Mouse (Mus musculus) midbrain, embryonic 15.5 days (tissue): ENCODE results near the gene Acbd6. TPM values are rescaled to one million over a fixed set of nuclear protein-coding genes. Genes with fewer than 3 reads are reported as not detected.

Source experiments
- ATAC-seq: fragments of 200-750 bp; cut with Nextera tagmentation; replicated peaks from 2 replicates; pipeline ENCODE4 v1.8.0; 2017; ENCODE audit warnings: moderate TSS enrichment
- H3K27ac ChIP-seq: fragments of 300-500 bp; sonication (generic); 2 replicates; pipeline ENCODE4 v1.5.1; 2015; ENCODE audit warnings: mild to moderate bottlenecking, inconsistent platforms
- H3K27me3 ChIP-seq: fragments of 300-500 bp; sonication (generic); replicated peaks from 2 replicates; pipeline ENCODE4 v1.6.1; 2015; ENCODE audit warnings: inconsistent platforms
- H3K36me3 ChIP-seq: fragments of 300-500 bp; sonication (generic); replicated peaks from 2 replicates; pipeline ENCODE4 v1.6.1; 2015; ENCODE audit warnings: inconsistent platforms
- H3K4me1 ChIP-seq: fragments of 300-500 bp; sonication (generic); 2 replicates; pipeline ENCODE4 v1.6.1; 2015; ENCODE audit warnings: inconsistent platforms
- H3K4me2 ChIP-seq: fragments of 300-500 bp; sonication (generic); 2 replicates; pipeline ENCODE4 v1.6.1; 2015; ENCODE audit warnings: inconsistent platforms, mild to moderate bottlenecking, moderate library complexity
- H3K4me3 ChIP-seq: fragments of 300-500 bp; sonication (generic); 2 replicates; pipeline ENCODE4 v1.5.1; 2015; ENCODE audit warnings: mild to moderate bottlenecking, inconsistent platforms
- H3K9ac ChIP-seq: fragments of 300-500 bp; sonication (generic); 2 replicates; pipeline ENCODE4 v1.6.1; 2015; ENCODE audit warnings: mild to moderate bottlenecking, inconsistent platforms
- H3K9me3 ChIP-seq: fragments of 300-500 bp; sonication (generic); 2 replicates; pipeline ENCODE4 v1.6.1; 2016; ENCODE audit warnings: inconsistent platforms
- WGBS: fragments of 180-500 bp; shearing (Covaris S2); methylation state at CpG from one replicate; pipeline ENCODE4 v1.1.7; 2015; ENCODE audit warnings: mixed read lengths; 5-methylcytosine and 5-hydroxymethylcytosine counted together
- polyA plus RNA-seq: library from polyadenylated mRNA; unstranded; fragments of >200 nt; fragmentation: Nextera tagmentation; extraction: Ambion mirVana; gene quantifications from 2 replicates; pipeline ENCODE4 v1.2.1, GENCODE M21; 2015

Acbd6 gene
- polyA plus RNA-seq, 1 experiment from 2014 or later: 93.8 TPM

GRCm38 (mm10) chr1:155608524-155608923 is 50.6 kb downstream of the Acbd6 start:
- Histone ChIP-seq H3K27ac (no peak overlapping the region), H3K9ac (no peak overlapping the region), H3K4me3 (no peak overlapping the region), H3K4me1 (peaks cover 20% of the 10 kb centered on the region), H3K36me3 (no peaks in the 10 kb centered on the region), H3K4me2 (no peak overlapping the region), H3K27me3 (no peaks in the 10 kb centered on the region), H3K9me3 (no peaks in the 10 kb centered on the region)
- ATAC-seq: no peak
- 74% methylated on average over 4 of the region's 4 CpGs for WGBS

GRCm38 (mm10) chr1:155614426-155614825 is 56.5 kb downstream of the Acbd6 start:
- Histone ChIP-seq H3K4me2 (no peak overlapping the region), H3K27me3 (no peaks in the 10 kb centered on the region), H3K9ac (no peak overlapping the region), H3K9me3 (no peaks in the 10 kb centered on the region), H3K36me3 (no peaks in the 10 kb centered on the region), H3K27ac (no peak overlapping the region), H3K4me1 (no peaks in the 10 kb centered on the region), H3K4me3 (no peak overlapping the region)
- no peak for ATAC-seq
- WGBS: 58% methylated on average over 2 of the region's 2 CpGs

- Histone ChIP-seq H3K27ac (no peak overlapping the region), H3K36me3 (no peaks in the 10 kb centered on the region; the same call in 1 of the 2 replicates), H3K9ac (no peak overlapping the region), H3K27me3 (no peaks in the 10 kb centered on the region), H3K4me3 (no peak overlapping the region), H3K4me1 (no peaks in the 10 kb centered on the region), H3K9me3 (no peaks in the 10 kb centered on the region), H3K4me2 (no peak overlapping the region)
- WGBS: 87% methylated on average over 6 of the region's 6 CpGs
- no peak for ATAC-seq
Measured at GRCm38 (mm10) chr1:155621075-155621474, 63.2 kb downstream of the Acbd6 start.

GRCm38 (mm10) chr1:155623192-155623591 is 65.3 kb downstream of the Acbd6 start:
- WGBS: 95% methylated on average over 8 of the region's 8 CpGs
- H3K4me2 ChIP-seq: no peak overlapping the region
- H3K4me1 ChIP-seq: no peaks in the 10 kb centered on the region
- H3K9me3 ChIP-seq: no peaks in the 10 kb centered on the region
- H3K27ac ChIP-seq: no peak overlapping the region
- ATAC-seq: no peak
- no peak overlapping the region for H3K4me3 ChIP-seq
- H3K27me3 ChIP-seq: no peaks in the 10 kb centered on the region
- H3K9ac ChIP-seq: no peak overlapping the region
- H3K36me3 ChIP-seq: no peaks in the 10 kb centered on the region; the same call in 1 of the 2 replicates

GRCm38 (mm10) chr1:155627746-155628145 is 69.8 kb downstream of the Acbd6 start:
- Histone ChIP-seq H3K27me3 (no peaks in the 10 kb centered on the region), H3K36me3 (no peaks in the 10 kb centered on the region; the same call in 1 of the 2 replicates), H3K4me2 (no peak overlapping the region), H3K27ac (no peak overlapping the region), H3K4me3 (no peak overlapping the region), H3K4me1 (no peaks in the 10 kb centered on the region), H3K9me3 (no peaks in the 10 kb centered on the region), H3K9ac (no peak overlapping the region)
- no peak for ATAC-seq
- 91% methylated on average over 2 of the region's 2 CpGs for WGBS

GRCm38 (mm10) chr1:155636648-155637047 is 78.7 kb downstream of the Acbd6 start:
- Histone ChIP-seq H3K36me3 (no peaks in the 10 kb centered on the region), H3K27me3 (no peaks in the 10 kb centered on the region), H3K9me3 (no peaks in the 10 kb centered on the region), H3K9ac (no peak overlapping the region), H3K4me3 (no peak overlapping the region), H3K27ac (no peak overlapping the region), H3K4me2 (no peak overlapping the region), H3K4me1 (no peaks in the 10 kb centered on the region)
- 80% methylated on average over 7 of the region's 7 CpGs for WGBS
- ATAC-seq: no peak

GRCm38 (mm10) chr1:155645816-155646215 is 87.9 kb downstream of the Acbd6 start:
- no peak overlapping the region for H3K4me3 ChIP-seq
- H3K9me3 ChIP-seq: no peaks in the 10 kb centered on the region
- no peaks in the 10 kb centered on the region for H3K36me3 ChIP-seq
- peaks cover 7% of the 10 kb centered on the region; the same call in 1 of the 2 replicates for H3K4me1 ChIP-seq
- no peak overlapping the region for H3K9ac ChIP-seq
- no peak for ATAC-seq
- H3K27me3 ChIP-seq: 0 out of 2 replicates have a peak, but pooled peaks cover 3% of the 10 kb centered on the region
- WGBS: 76% methylated on average over 5 of the region's 5 CpGs
- no peak overlapping the region for H3K27ac ChIP-seq
- H3K4me2 ChIP-seq: no peak overlapping the region

GRCm38 (mm10) chr1:155646345-155647307 is 88.7 kb downstream of the Acbd6 start:
- Histone ChIP-seq H3K27me3 (0 out of 2 replicates have a peak, but pooled peaks cover 3% of the 10 kb centered on the region), H3K27ac (no peak overlapping the region), H3K9ac (no peak overlapping the region), H3K9me3 (no peaks in the 10 kb centered on the region), H3K4me2 (no peak overlapping the region), H3K4me1 (peaks cover 7% of the 10 kb centered on the region; the same call in 1 of the 2 replicates), H3K4me3 (no peak overlapping the region), H3K36me3 (no peaks in the 10 kb centered on the region)
- ATAC-seq: no peak
- WGBS: 38% methylated on average over 10 of the region's 10 CpGs

- 53% methylated on average over 9 of the region's 9 CpGs for WGBS
- 0 out of 2 replicates have a peak, but pooled peaks cover 3% of the 10 kb centered on the region for H3K27me3 ChIP-seq
Measured at GRCm38 (mm10) chr1:155650121-155650846, 92.4 kb downstream of the Acbd6 start.

GRCm38 (mm10) chr1:155654961-155655360 is 97.0 kb downstream of the Acbd6 start:
- H3K4me3 ChIP-seq: no peak overlapping the region
- no peaks in the 10 kb centered on the region for H3K36me3 ChIP-seq
- H3K4me2 ChIP-seq: no peak overlapping the region
- no peak overlapping the region for H3K27ac ChIP-seq
- H3K9me3 ChIP-seq: no peaks in the 10 kb centered on the region
- H3K4me1 ChIP-seq: peaks cover 8% of the 10 kb centered on the region; the same call in 1 of the 2 replicates
- ATAC-seq: no peak
- H3K9ac ChIP-seq: no peak overlapping the region
- H3K27me3 ChIP-seq: no peaks in the 10 kb centered on the region
- WGBS: 7% methylated on average over 3 of the region's 3 CpGs

More at GRCm38 (mm10) chr1:155650121-155650846, 92.4 kb downstream of the Acbd6 start:
- Histone ChIP-seq H3K9ac (no peak overlapping the region), H3K4me2 (no peak overlapping the region), H3K4me1 (peaks cover 11% of the 10 kb centered on the region), H3K4me3 (no peak overlapping the region), H3K27ac (no peak overlapping the region), H3K36me3 (no peaks in the 10 kb centered on the region), H3K9me3 (no peaks in the 10 kb centered on the region)
- no peak for ATAC-seq

- no peak for ATAC-seq
- Histone ChIP-seq H3K9me3 (no peaks in the 10 kb centered on the region), H3K27ac (no peak overlapping the region), H3K27me3 (no peaks in the 10 kb centered on the region), H3K4me2 (no peak overlapping the region), H3K36me3 (no peaks in the 10 kb centered on the region), H3K4me3 (no peak overlapping the region), H3K4me1 (peaks cover 4% of the 10 kb centered on the region; the same call in 1 of the 2 replicates), H3K9ac (no peak overlapping the region)
- 39% methylated on average over 5 of the region's 5 CpGs for WGBS
Measured at GRCm38 (mm10) chr1:155656321-155656720, 98.4 kb downstream of the Acbd6 start.

- Histone ChIP-seq H3K4me2 (no peak overlapping the region), H3K36me3 (no peaks in the 10 kb centered on the region), H3K9ac (no peak overlapping the region), H3K4me1 (no peaks in the 10 kb centered on the region), H3K4me3 (no peak overlapping the region), H3K9me3 (no peaks in the 10 kb centered on the region), H3K27ac (no peak overlapping the region), H3K27me3 (no peaks in the 10 kb centered on the region)
- no peak for ATAC-seq
- WGBS: 91% methylated on average over 5 of the region's 5 CpGs
Measured at GRCm38 (mm10) chr1:155663994-155664393, 106.1 kb downstream of the Acbd6 start.
